Mouse (Mus musculus) central nervous system, embryonic 11.5 days (tissue): ENCODE measurements around the gene Olfr294. TPM values are rescaled to one million over a fixed set of nuclear protein-coding genes. Genes with fewer than 3 reads are reported as not detected.

ENCODE experiments used
- polyA plus RNA-seq: library from polyadenylated mRNA; depleted of rRNA; stranded (reverse); fragments of >200 nt; gene quantifications from 2 replicates; pipeline ENCODE4 v1.2.3, GENCODE M21; 2012; rRNA removed

The Olfr294 gene
- not detected in 2 replicates for polyA plus RNA-seq

DNA sequence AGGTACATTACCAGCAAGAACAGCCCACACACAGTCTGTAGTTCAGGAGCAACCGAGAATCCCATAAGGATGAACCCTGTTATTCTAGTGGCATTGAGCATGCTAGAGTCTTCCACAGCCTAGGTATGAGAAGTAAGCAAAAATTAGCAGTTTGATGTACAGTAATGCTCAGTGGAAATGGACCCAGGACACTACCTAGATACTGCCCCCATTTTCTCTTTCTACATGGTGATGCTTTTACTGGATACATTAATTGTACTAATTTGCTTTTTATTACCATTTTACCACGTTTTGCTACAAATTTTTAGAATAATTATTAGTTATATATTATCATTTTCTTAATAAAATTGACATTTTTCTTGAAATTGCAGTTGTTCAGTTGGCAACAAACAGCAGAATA is at the start of gene Olfr294:
TSS of gene Olfr294 (minus strand) at position 101 of the 400 bp plus-strand sequence.

DNA sequence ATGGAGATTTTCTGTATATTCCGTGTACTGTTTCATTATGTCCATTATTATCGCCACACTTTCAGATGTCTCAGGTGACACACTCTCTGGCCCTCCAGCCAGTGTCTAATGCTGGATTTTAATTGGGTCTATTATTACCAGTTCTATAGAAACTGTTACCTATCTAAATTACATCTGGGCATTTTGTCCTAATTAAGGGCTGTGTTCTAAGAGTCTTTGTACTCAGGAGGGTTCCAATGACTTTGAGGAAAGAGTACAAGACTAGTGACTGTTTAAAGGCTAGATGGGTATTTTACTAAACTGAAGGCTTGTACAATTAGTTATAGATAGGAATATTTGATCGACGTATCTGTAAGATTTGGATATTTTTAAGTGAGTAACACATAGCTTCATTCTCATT is 32.3 kb upstream of the Olfr294 start, which contains the start of gene Olfr293:
TSS of gene Olfr293 (plus strand) at position 301 of the 400 bp plus-strand sequence.

DNA sequence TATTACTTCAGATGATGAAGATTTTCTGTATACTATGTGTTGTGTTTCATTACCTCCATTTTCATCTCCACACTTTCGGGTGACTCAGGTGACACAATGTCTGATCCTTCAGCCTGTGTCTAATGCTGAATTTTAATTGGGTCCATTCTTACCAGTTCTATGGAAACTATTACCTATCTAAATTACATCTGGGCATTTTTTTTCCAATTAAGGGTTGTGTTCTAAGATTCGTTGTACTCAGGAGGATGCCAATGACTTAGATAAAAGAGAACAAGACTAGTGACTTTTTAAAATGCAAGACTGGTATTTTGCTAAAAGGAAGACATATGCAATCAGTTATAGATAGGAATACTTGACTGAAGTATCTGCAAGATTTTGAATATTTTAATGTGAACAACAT is 32.9 kb downstream of the Olfr294 start, which contains the start of gene Olfr295:
TSS of gene Olfr295 (plus strand) at position 301 of the 400 bp plus-strand sequence.

Other genes starting within 250 kb of the Olfr294 start
- not detected in 2 replicates for gene Olfr305, start 249.7 kb downstream of the Olfr294 start, polyA plus RNA-seq
- gene Olfr304, start 230.0 kb downstream of the Olfr294 start, polyA plus RNA-seq, result not detected in 2 replicates
- not detected in 2 replicates for gene Olfr303, start 218.9 kb downstream of the Olfr294 start, polyA plus RNA-seq
- gene Olfr301, start 212.8 kb downstream of the Olfr294 start, polyA plus RNA-seq, result not detected in 2 replicates
- gene Olfr299, start 156.7 kb downstream of the Olfr294 start, polyA plus RNA-seq, result not detected in 2 replicates
- not detected in 2 replicates for gene Olfr298, start 124.2 kb downstream of the Olfr294 start, polyA plus RNA-seq
- gene Olfr297, start 96.7 kb downstream of the Olfr294 start, polyA plus RNA-seq, result not detected in 2 replicates
- gene Olfr295, start 32.8 kb downstream of the Olfr294 start, polyA plus RNA-seq, result not detected in 2 replicates
- gene Olfr293, start 32.4 kb upstream of the Olfr294 start, polyA plus RNA-seq, result not detected in 2 replicates
- gene Olfr292, start 71.7 kb upstream of the Olfr294 start, polyA plus RNA-seq, result not detected in 2 replicates
- gene Folh1, start 159.3 kb upstream of the Olfr294 start, polyA plus RNA-seq, result 0.02 and 0.06 TPM in 2 replicates
- not detected in 2 replicates for gene Vmn2r77, start 178.4 kb upstream of the Olfr294 start, polyA plus RNA-seq